Mouse (Mus musculus) neural tube, embryonic 11.5 days (tissue): ENCODE measurements around the gene Ppm1h. TPM values are rescaled to one million over a fixed set of nuclear protein-coding genes. Genes with fewer than 3 reads are reported as not detected.

ENCODE experiments used
- ATAC-seq: fragments of 200-750 bp; cut with Nextera tagmentation; 2 replicates; pipeline ENCODE4 v1.8.0; 2017; ENCODE audit warnings: moderate number of reproducible peaks, mild to moderate bottlenecking, moderate TSS enrichment, moderate library complexity; ENCODE audit not compliant: insufficient read depth, low FRiP score, low TSS enrichment
- DNase-seq: peaks from one replicate; pipeline ENCODE4 v3.0.0-alpha.2; 2015; ENCODE audit warnings: low spot score
- H3K27ac ChIP-seq: fragments of 300-500 bp; sonication (generic); 2 replicates; pipeline ENCODE4 v1.5.1; 2014; ENCODE audit warnings: low read depth, mild to moderate bottlenecking, low read length
- H3K27me3 ChIP-seq: fragments of 300-500 bp; sonication (generic); 2 replicates; pipeline ENCODE4 v1.6.1; 2014; ENCODE audit warnings: mild to moderate bottlenecking, low read length, mixed read lengths; ENCODE audit not compliant: control insufficient read depth, insufficient read depth
- H3K36me3 ChIP-seq: fragments of 300-500 bp; sonication (generic); 2 replicates; pipeline ENCODE4 v1.6.1; 2014; ENCODE audit warnings: mild to moderate bottlenecking, low read length, moderate library complexity, mixed read lengths; ENCODE audit not compliant: control insufficient read depth, insufficient read depth
- H3K4me1 ChIP-seq: fragments of 300-500 bp; sonication (generic); 2 replicates; pipeline ENCODE4 v1.6.1; 2014; ENCODE audit warnings: low read length, mixed read lengths; ENCODE audit not compliant: control insufficient read depth, insufficient read depth
- H3K4me2 ChIP-seq: fragments of 300-500 bp; sonication (generic); 2 replicates; pipeline ENCODE4 v1.6.1; 2014; ENCODE audit warnings: low read depth, mild to moderate bottlenecking, moderate library complexity
- H3K4me3 ChIP-seq: fragments of 300-500 bp; sonication (generic); 2 replicates; pipeline ENCODE4 v1.5.1; 2014; ENCODE audit warnings: low read depth, low read length
- H3K9ac ChIP-seq: fragments of 300-500 bp; sonication (generic); 2 replicates; pipeline ENCODE4 v1.6.1; 2014; ENCODE audit warnings: mild to moderate bottlenecking, low read length
- H3K9me3 ChIP-seq: fragments of 300-500 bp; sonication (generic); 2 replicates; pipeline ENCODE4 v1.6.1; 2016; ENCODE audit warnings: low read length; ENCODE audit not compliant: control insufficient read depth
- WGBS: fragments of 180-500 bp; shearing (Covaris S2); extraction: QIAGEN DNeasy Blood & Tissue Kit; methylation state at CpG from one replicate; pipeline ENCODE4 v1.1.7; 2014; 5-methylcytosine and 5-hydroxymethylcytosine counted together
- polyA plus RNA-seq: library from polyadenylated mRNA; unstranded; fragments of >200 nt; fragmentation: Nextera tagmentation; extraction: Ambion mirVana; gene quantifications from 2 replicates; pipeline ENCODE4 v1.2.1, GENCODE M21; 2014

Gene Ppm1h
- polyA plus RNA-seq, 1 experiment from 2014 or later, result 15.1 TPM

- H3K27ac ChIP-seq, result no peak overlapping the region
- no peak overlapping the region for H3K4me2 ChIP-seq
- DNase-seq (no peak), ATAC-seq (no peak)
- no peaks in the 10 kb centered on the region for H3K9me3 ChIP-seq
- no peaks in the 10 kb centered on the region for H3K36me3 ChIP-seq
- no peaks in the 10 kb centered on the region for H3K27me3 ChIP-seq
- H3K4me1 ChIP-seq, result no peaks in the 10 kb centered on the region
- H3K4me3 ChIP-seq, result no peak overlapping the region
- no peak overlapping the region for H3K9ac ChIP-seq
- WGBS, result 75% methylated on average over 3 of the region's 3 CpGs
Measured at GRCm38 (mm10) chr10:122870848-122871494, 192.4 kb downstream of the Ppm1h start.

- H3K4me3 ChIP-seq, result no peak overlapping the region
- H3K27me3 ChIP-seq, result no peaks in the 10 kb centered on the region
- H3K4me1 ChIP-seq, result no peaks in the 10 kb centered on the region
- H3K36me3 ChIP-seq, result no peaks in the 10 kb centered on the region
- 81% methylated on average over 8 of the region's 8 CpGs for WGBS
- H3K9me3 ChIP-seq, result no peaks in the 10 kb centered on the region
- H3K27ac ChIP-seq, result no peak overlapping the region
- DNase-seq, result no peak
- H3K4me2 ChIP-seq, result no peak overlapping the region
- no peak overlapping the region for H3K9ac ChIP-seq
- no peak for ATAC-seq
Measured at GRCm38 (mm10) chr10:122872720-122873119, 194.2 kb downstream of the Ppm1h start.

GRCm38 (mm10) chr10:122876964-122877363 is 198.4 kb downstream of the Ppm1h start:
- WGBS, result 90% methylated on average over 4 of the region's 4 CpGs
- Histone ChIP-seq H3K4me1 (0 out of 2 replicates have a peak, but pooled peaks cover 3% of the 10 kb centered on the region), H3K9me3 (no peaks in the 10 kb centered on the region), H3K27ac (no peak overlapping the region), H3K27me3 (no peaks in the 10 kb centered on the region), H3K4me3 (no peak overlapping the region), H3K4me2 (no peak overlapping the region), H3K36me3 (no peaks in the 10 kb centered on the region), H3K9ac (no peak overlapping the region)
- ATAC-seq (no peak), DNase-seq (no peak)

GRCm38 (mm10) chr10:122877436-122877835 is 198.9 kb downstream of the Ppm1h start:
- no peak overlapping the region for H3K4me2 ChIP-seq
- 0 out of 2 replicates have a peak, but pooled peaks cover 3% of the 10 kb centered on the region for H3K4me1 ChIP-seq
- H3K27me3 ChIP-seq, result no peaks in the 10 kb centered on the region
- 87% methylated on average over 2 of the region's 2 CpGs for WGBS
- ATAC-seq (no peak), DNase-seq (no peak)
- no peak overlapping the region for H3K4me3 ChIP-seq
- H3K27ac ChIP-seq, result no peak overlapping the region
- H3K36me3 ChIP-seq, result no peaks in the 10 kb centered on the region
- H3K9me3 ChIP-seq, result no peaks in the 10 kb centered on the region
- no peak overlapping the region for H3K9ac ChIP-seq

- Histone ChIP-seq H3K9me3 (no peaks in the 10 kb centered on the region), H3K4me2 (no peak overlapping the region), H3K4me3 (no peak overlapping the region), H3K36me3 (no peaks in the 10 kb centered on the region), H3K4me1 (peaks cover 23% of the 10 kb centered on the region), H3K27me3 (no peaks in the 10 kb centered on the region), H3K27ac (peak overlapping the region; percentile 68; the same call in 1 of the 2 replicates), H3K9ac (no peak overlapping the region)
- WGBS, result 59% methylated on average over 10 of the region's 10 CpGs
- ATAC-seq, result no peak
- no peak for DNase-seq
Measured at GRCm38 (mm10) chr10:122881456-122881855, 202.9 kb downstream of the Ppm1h start.

- Histone ChIP-seq H3K4me1 (peaks cover 34% of the 10 kb centered on the region), H3K27me3 (no peaks in the 10 kb centered on the region), H3K36me3 (no peaks in the 10 kb centered on the region), H3K4me2 (no peak overlapping the region), H3K9me3 (no peaks in the 10 kb centered on the region), H3K27ac (no peak overlapping the region; the same call in 1 of the 2 replicates), H3K9ac (no peak overlapping the region), H3K4me3 (no peak overlapping the region)
- no peak for DNase-seq
- 75% methylated on average over 4 of the region's 4 CpGs for WGBS
- ATAC-seq, result no peak
Measured at GRCm38 (mm10) chr10:122882614-122883013, 204.1 kb downstream of the Ppm1h start.

- peaks cover 46% of the 10 kb centered on the region for H3K4me1 ChIP-seq
- no peaks in the 10 kb centered on the region for H3K36me3 ChIP-seq
- H3K4me3 ChIP-seq, result no peak overlapping the region
- H3K9ac ChIP-seq, result peak overlapping the region; percentile 61
- H3K9me3 ChIP-seq, result no peaks in the 10 kb centered on the region
- 0 out of 2 replicates have a peak overlapping the region, but pooled peaks have one; percentile 23 for H3K4me2 ChIP-seq
- H3K27me3 ChIP-seq, result no peaks in the 10 kb centered on the region
- 11% methylated on average over 15 of the region's 15 CpGs for WGBS
- H3K27ac ChIP-seq, result peak overlapping the region; percentile 97
- DNase-seq (peak; percentile 87), ATAC-seq (peak; percentile 81)
Measured at GRCm38 (mm10) chr10:122883823-122884743, 205.5 kb downstream of the Ppm1h start.

GRCm38 (mm10) chr10:122885301-122885700 is 206.7 kb downstream of the Ppm1h start:
- H3K9ac ChIP-seq, result peak overlapping the region; percentile 61; the same call in 1 of the 2 replicates
- H3K27me3 ChIP-seq, result no peaks in the 10 kb centered on the region
- ATAC-seq (no peak), DNase-seq (no peak)
- no peak overlapping the region for H3K4me2 ChIP-seq
- H3K27ac ChIP-seq, result peak overlapping the region; percentile 97; the same call in 1 of the 2 replicates
- WGBS, result 87% methylated on average over 5 of the region's 5 CpGs
- no peak overlapping the region for H3K4me3 ChIP-seq
- no peaks in the 10 kb centered on the region for H3K9me3 ChIP-seq
- peaks cover 46% of the 10 kb centered on the region for H3K4me1 ChIP-seq
- no peaks in the 10 kb centered on the region for H3K36me3 ChIP-seq
